Mouse (Mus musculus) gastrocnemius, adult 18-20 months (tissue): ENCODE data around the gene Crkl. TPM values are rescaled to one million over a fixed set of nuclear protein-coding genes. Genes with fewer than 3 reads are reported as not detected.

Source experiments
- DNase-seq: peaks from one replicate; pipeline ENCODE4 v3.0.0; 2021; ENCODE audit warnings: low spot score
- total RNA-seq, 2 experiments: library from RNA; stranded (reverse); gene quantifications; 2 replicates each; pipeline ENCODE4 v1.2.3; 2021

Crkl gene
- total RNA-seq, 2 experiments from 2014 or later = 23.4 to 30.2 TPM

GRCm38 (mm10) chr16:17527606-17528005, 75.8 kb downstream of the Crkl start:
- DNase-seq = no peak

DNA sequence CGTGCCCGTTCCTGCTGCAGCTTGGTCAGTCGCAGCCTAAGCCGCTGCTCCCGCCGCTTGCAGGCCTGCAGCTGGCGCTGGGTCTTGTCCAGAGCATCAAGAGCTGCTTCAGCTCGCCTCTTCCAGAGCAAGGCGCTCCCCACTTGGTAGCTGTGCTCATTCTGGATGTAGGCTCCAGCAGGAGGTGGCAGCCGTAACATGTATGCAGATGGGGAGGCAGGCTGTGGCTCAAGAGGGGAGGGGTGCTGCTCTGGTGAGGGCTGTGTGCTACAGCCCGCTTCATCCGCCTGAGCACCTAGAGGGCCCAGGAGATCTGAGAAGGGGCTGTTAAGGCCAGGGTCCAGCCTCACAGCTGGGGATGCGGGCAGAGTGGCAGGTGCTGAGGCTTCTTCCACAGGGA, 76.5 kb downstream of the Crkl start:
- no peak for DNase-seq

GRCm38 (mm10) chr16:17529981-17530586, 78.3 kb downstream of the Crkl start:
- no peak for DNase-seq

DNA sequence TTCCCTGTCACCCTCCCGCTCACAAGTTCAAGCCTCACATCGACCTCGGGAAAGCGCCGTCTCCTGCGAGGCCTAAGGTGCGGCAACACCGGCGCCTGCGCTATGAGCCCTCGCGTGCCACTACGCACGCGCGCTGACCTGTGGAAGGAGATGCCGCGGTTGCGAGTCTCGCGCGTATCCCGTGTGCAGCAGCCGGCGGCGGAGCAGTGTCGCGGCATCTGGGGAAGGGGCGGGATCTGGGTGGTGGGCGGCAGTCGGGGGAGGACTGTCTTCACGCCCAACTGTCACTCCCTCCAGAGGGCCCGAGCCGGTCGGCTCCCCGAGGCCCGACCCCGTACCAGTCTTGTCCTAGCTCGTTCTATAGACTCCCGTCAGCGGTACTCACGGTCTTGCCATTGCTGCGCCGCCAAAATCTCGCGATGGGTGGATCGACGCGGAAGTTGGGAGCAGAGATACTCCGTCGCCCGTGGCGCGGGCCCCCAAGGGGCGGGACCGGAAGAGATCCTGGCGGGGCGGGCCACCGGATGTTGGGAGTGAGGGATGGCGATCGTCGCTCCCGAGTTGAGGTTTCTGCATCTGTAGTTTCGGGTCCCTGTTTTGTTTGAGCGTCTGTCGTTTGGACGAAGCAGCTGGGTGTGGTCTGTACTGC, 79.0 kb downstream of the Crkl start, which contains the start of gene Thap7:
Thap7 (minus strand) TSS at position 497 of the 649 bp plus-strand sequence.
- DNase-seq = peak; percentile 98

- DNase-seq = no peak
Observed at GRCm38 (mm10) chr16:17532271-17532670, 80.5 kb downstream of the Crkl start.

GRCm38 (mm10) chr16:17532676-17533329, 81.0 kb downstream of the Crkl start:
- no peak for DNase-seq

DNA sequence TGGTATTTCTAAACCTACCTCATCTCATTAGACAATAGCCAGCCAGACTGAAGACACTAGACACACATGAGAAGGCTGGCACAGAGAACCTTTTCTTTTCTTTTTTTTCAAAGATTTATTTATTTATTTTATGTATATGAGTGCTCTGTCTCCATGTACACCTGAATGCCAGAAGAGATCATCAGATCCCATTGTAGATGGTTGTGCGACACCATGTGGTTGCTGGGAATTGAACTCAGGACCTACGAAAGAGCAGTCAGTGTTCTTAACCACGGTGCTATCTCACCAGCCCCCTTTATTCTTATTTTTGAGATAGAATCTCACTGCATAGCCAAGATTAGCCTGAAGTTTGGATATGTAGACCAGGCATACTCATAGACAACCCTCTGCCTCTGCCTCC, 84.8 kb downstream of the Crkl start:
- DNase-seq = no peak

Other genes starting within 250 kb of the Crkl start
- gene Ube2l3, start 249.3 kb upstream of the Crkl start, total RNA-seq = 100 to 1,000 TPM; 146 to 149 TPM
- gene Rimbp3, start 243.4 kb upstream of the Crkl start, total RNA-seq = under 1 TPM; 0.05 to 0.07 TPM
- 1 to 10 TPM; 1.4 to 1.7 TPM for gene Hic2, start 218.4 kb upstream of the Crkl start, total RNA-seq
- 1 to 10 TPM in 1 of 2 experiments, under 1 TPM in 1; 0.97 to 1.9 TPM for gene Tmem191c, start 175.9 kb upstream of the Crkl start, total RNA-seq
- gene Serpind1, start 120.6 kb upstream of the Crkl start, total RNA-seq = under 1 TPM in 1 of 2 experiments, not detected in 1; 0.31 TPM
- 10 to 100 TPM; 17.7 to 19.1 TPM for gene Snap29, start 46.0 kb upstream of the Crkl start, total RNA-seq
- 10 to 100 TPM; 21.3 to 27.7 TPM for gene Pi4ka, start 45.7 kb upstream of the Crkl start, total RNA-seq
- under 1 TPM in 1 of 2 experiments, not detected in 1; 0.43 TPM for gene Aifm3, start 37.6 kb downstream of the Crkl start, total RNA-seq
- gene Lztr1, start 56.7 kb downstream of the Crkl start, total RNA-seq = 10 to 100 TPM; 17.1 to 18.9 TPM
- 10 to 100 TPM; 15.3 to 17.1 TPM for gene Thap7, start 79.1 kb downstream of the Crkl start, total RNA-seq
- gene Lrrc74b, start 109.3 kb downstream of the Crkl start, total RNA-seq = 1 to 10 TPM; 1.7 to 2.4 TPM
- gene P2rx6, start 109.9 kb downstream of the Crkl start, total RNA-seq = 10 to 100 TPM in 1 of 2 experiments, 1 to 10 TPM in 1; 8.7 to 11.8 TPM
- gene Slc7a4, start 131.2 kb downstream of the Crkl start, total RNA-seq = under 1 TPM in 1 of 2 experiments, not detected in 1; 0.39 TPM
- gene Smpd4, start 167.4 kb downstream of the Crkl start, total RNA-seq = 10 to 100 TPM; 10.4 to 14.3 TPM
- under 1 TPM; 0.33 to 0.48 TPM for gene Ccdc74a, start 194.5 kb downstream of the Crkl start, total RNA-seq